Mouse (Mus musculus) embryonic facial prominence, embryonic 10.5 days (tissue): ENCODE results near the gene Il10rb. TPM values are rescaled to one million over a fixed set of nuclear protein-coding genes. Genes with fewer than 3 reads are reported as not detected.

Experiments used
- DNase-seq: peaks from one replicate; pipeline ENCODE4 v3.0.0-alpha.2; 2017; ENCODE audit warnings: low spot score
- H3K27ac ChIP-seq: fragments of 300-500 bp; sonication (generic); replicated peaks from 2 replicates; pipeline ENCODE4 v1.5.1; 2016; ENCODE audit warnings: mild to moderate bottlenecking
- H3K27me3 ChIP-seq: fragments of 300-500 bp; sonication (generic); replicated peaks from 2 replicates; pipeline ENCODE4 v1.6.1; 2016; ENCODE audit warnings: low read depth, mild to moderate bottlenecking; ENCODE audit not compliant: poor library complexity, severe bottlenecking
- H3K36me3 ChIP-seq: fragments of 300-500 bp; sonication (generic); replicated peaks from 2 replicates; pipeline ENCODE4 v1.6.1; 2016; ENCODE audit warnings: mild to moderate bottlenecking, moderate library complexity
- H3K4me1 ChIP-seq: fragments of 300-500 bp; sonication (generic); 2 replicates; pipeline ENCODE4 v1.6.1; 2016
- H3K4me3 ChIP-seq: fragments of 300-500 bp; sonication (generic); 2 replicates; pipeline ENCODE4 v1.5.1; 2016; ENCODE audit warnings: mild to moderate bottlenecking, moderate library complexity
- H3K9me3 ChIP-seq: fragments of 300-500 bp; sonication (generic); 2 replicates; pipeline ENCODE4 v1.6.1; 2016; ENCODE audit warnings: mild to moderate bottlenecking
- WGBS: fragments of 180-500 bp; shearing (Covaris S2); methylation state at CpG from one replicate; pipeline ENCODE4 v1.1.7; 2016; 5-methylcytosine and 5-hydroxymethylcytosine counted together
- polyA plus RNA-seq: library from polyadenylated mRNA; unstranded; fragments of >200 nt; fragmentation: Nextera tagmentation; extraction: Ambion mirVana; gene quantifications from 2 replicates; pipeline ENCODE4 v1.2.1, GENCODE M21; 2016

Il10rb gene
- polyA plus RNA-seq, 1 experiment from 2014 or later: 8.9 TPM

DNA sequence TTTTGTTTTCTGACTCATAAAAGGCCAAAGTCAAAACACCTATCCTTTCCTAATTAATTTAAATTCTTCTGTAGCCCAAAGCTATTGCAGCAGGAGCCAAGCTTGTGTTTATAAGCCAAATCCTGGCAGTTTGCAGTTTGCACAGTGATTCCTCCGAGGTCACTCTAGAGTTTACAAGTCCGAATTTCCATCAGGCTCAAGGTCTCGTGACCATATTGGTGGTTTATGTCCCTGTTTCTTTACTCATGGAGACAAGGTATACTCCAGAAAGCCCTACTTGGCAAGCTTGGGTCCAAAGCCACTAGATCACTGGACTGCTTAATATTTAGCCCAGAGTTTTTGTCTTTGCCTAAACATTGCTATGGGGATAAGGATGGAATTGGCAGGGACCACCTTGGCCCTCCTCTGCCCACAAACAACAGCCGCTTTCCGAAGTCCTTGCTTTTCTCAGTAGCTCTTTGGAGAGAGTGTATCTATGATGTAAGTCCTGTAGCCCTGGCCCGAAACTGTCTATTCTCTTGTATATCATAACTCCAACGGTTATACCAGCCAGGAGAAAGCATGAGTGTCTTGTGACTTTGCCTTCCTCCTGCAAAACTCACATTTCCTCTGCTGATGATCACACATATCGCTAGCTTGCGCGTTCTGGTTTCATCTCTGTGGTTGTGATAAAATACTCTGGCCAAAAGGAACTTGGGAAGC, 19.4 kb upstream of the Il10rb start:
- Histone ChIP-seq H3K36me3 (peaks cover 80% of the 10 kb centered on the region), H3K9me3 (no peaks in the 10 kb centered on the region), H3K4me1 (peaks cover 11% of the 10 kb centered on the region), H3K4me3 (no peak overlapping the region), H3K27ac (no peak overlapping the region), H3K27me3 (no peaks in the 10 kb centered on the region)
- no peak for DNase-seq
- 92% methylated on average over 10 of the region's 10 CpGs for WGBS

DNA sequence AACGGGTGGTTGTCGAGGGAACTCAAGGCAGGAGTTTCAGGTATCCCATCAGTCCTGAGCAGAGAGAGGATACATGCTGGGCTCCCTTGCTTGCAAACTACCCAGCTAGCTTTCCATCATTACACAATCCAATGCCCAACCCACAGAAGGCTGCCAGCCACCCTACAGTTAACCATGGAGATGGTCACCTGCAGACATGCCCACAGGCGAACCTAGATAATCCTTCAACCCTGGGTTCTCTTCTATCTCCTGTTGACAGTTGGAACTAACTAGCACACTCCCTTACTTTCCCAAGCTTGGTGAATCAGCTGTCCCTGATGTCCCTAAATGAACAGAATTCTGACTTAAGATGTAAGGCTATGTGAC, 18.9 kb upstream of the Il10rb start:
- Histone ChIP-seq H3K4me1 (peaks cover 7% of the 10 kb centered on the region), H3K27ac (no peak overlapping the region), H3K27me3 (no peaks in the 10 kb centered on the region), H3K4me3 (no peak overlapping the region), H3K36me3 (peaks cover 83% of the 10 kb centered on the region), H3K9me3 (no peaks in the 10 kb centered on the region)
- WGBS: 90% methylated on average over 3 of the region's 3 CpGs
- no peak for DNase-seq

DNA sequence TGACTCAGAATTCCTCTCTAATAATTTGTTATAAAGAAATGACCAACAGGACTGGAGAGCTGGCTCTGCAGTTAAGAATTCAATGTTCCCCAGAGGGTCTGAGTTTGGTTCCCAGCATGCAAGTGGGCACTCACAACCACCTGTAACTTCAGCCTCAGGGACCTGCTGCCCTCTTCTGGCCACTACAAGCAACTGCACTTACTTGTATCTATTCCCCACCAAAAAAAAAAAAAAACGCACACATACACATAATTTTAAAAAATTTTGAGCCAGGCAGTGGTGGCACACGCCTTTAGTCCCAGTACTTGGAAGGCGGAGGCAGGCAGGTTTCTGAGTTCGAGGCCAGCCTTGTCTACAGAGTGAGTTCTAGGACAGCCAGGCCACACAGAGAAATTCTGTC, 15.9 kb upstream of the Il10rb start:
- DNase-seq: no peak
- no peak overlapping the region for H3K27ac ChIP-seq
- no peaks in the 10 kb centered on the region for H3K27me3 ChIP-seq
- H3K4me1 ChIP-seq: peaks cover 7% of the 10 kb centered on the region
- no peak overlapping the region for H3K4me3 ChIP-seq
- H3K9me3 ChIP-seq: no peaks in the 10 kb centered on the region; the same call in 1 of the 2 replicates
- H3K36me3 ChIP-seq: peaks cover 89% of the 10 kb centered on the region
- WGBS: 89% methylated on average over 4 of the region's 4 CpGs

DNA sequence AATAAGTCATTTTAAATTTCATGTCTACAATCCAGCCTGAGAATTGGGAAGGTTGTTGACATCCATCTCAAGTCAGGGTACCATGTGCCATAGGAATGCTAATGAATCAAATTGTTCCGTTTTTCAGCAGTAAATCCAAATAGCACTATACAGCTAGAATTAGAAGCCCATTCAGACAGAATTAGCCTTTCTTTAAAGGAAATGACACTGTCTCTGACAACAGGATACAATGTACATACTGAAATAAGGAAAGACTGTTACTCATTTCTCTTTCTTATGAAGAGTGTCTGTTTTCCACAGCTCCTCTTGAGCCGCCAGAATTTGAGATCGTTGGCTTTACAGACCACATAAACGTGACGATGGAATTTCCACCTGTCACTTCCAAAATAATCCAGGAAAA, 14.5 kb upstream of the Il10rb start, which contains the start of gene Gm21970:
Gm21970 (plus strand) TSS at position 301 of the 400 bp plus-strand sequence.
- H3K4me3 ChIP-seq: no peak within 1 kb of the TSS
- no peak within 1 kb of the TSS for H3K27ac ChIP-seq
- no peaks in the 10 kb centered on the region for H3K4me1 ChIP-seq
- H3K36me3 ChIP-seq: peaks cover 90% of the 10 kb centered on the region
- no peak for DNase-seq
- WGBS: 88% methylated on average over 5 of the region's 5 CpGs
- H3K27me3 ChIP-seq: no peaks in the 10 kb centered on the region
- no peaks in the 10 kb centered on the region; the same call in 1 of the 2 replicates for H3K9me3 ChIP-seq

DNA sequence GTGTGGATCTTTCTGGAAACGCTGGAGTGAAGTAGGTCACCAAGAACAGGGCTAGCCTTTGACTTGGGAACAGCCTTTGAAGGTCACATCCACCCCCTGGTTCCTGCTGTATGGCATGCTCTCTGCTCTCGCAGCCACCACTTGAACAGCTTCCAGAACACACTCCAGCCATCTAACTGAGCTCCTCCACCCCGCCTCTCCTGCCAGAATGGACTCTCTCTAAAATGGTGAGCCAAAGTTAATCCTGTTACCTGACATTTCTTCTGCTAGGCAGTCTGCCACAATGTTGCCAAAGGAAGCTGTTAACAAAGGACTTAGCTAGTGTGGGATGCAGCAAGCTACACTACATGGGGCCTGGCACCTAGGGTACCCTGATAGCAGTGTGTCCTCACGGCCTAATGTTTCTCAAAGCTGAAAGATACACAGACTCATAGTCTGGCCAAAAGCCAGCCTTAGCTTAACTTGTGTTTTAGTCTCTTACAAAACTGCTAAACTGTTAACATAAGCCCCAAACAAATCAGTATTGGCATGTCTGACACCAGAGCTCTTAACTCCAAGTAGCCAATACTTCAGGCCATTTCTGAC, 11.0 kb upstream of the Il10rb start:
- Histone ChIP-seq H3K4me3 (no peak overlapping the region), H3K36me3 (peaks cover 70% of the 10 kb centered on the region), H3K27ac (no peak overlapping the region), H3K4me1 (no peaks in the 10 kb centered on the region), H3K9me3 (no peaks in the 10 kb centered on the region; the same call in 1 of the 2 replicates), H3K27me3 (no peaks in the 10 kb centered on the region)
- WGBS: 85% methylated on average over 4 of the region's 4 CpGs
- DNase-seq: no peak

DNA sequence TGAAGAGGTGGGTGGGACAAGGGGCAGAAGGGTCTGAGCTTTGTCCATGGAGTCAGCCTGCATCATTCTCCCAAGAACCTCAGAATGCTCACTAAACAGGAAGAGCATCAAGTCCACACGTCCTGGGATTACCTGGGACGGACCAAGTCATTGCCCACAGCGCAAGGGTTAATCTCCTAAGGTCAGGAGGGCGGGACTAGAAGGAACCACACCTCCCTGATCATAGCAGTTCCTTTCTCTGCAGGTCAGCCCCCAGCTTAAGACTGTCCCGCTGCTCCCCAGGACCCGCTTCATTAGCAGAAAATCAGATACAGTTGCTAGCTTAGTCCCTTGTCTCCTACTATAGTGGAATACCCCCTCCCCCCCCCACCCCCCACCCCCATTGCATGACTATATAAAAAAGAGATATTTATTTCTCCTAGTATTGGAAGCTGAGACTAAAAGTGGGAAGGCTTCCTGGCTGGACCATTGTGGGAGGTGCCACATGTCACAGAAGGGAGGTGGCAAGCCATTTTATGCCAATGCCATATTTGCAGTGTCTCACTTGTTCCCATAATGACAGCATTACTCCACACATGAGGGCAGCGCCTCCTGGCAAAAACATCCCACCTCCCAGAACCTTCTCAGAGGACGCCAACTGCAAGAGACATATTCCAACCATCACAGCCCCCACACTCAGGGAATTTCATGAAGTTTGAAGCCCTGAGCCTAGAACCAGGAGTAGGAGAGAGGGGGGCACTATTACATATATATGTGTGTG, 10.2 kb upstream of the Il10rb start:
- 55% methylated on average over 8 of the region's 8 CpGs for WGBS
- Histone ChIP-seq H3K4me3 (no peak overlapping the region), H3K4me1 (no peaks in the 10 kb centered on the region), H3K27me3 (no peaks in the 10 kb centered on the region), H3K36me3 (peaks cover 66% of the 10 kb centered on the region), H3K27ac (no peak overlapping the region), H3K9me3 (no peaks in the 10 kb centered on the region; the same call in 1 of the 2 replicates)
- no peak for DNase-seq

DNA sequence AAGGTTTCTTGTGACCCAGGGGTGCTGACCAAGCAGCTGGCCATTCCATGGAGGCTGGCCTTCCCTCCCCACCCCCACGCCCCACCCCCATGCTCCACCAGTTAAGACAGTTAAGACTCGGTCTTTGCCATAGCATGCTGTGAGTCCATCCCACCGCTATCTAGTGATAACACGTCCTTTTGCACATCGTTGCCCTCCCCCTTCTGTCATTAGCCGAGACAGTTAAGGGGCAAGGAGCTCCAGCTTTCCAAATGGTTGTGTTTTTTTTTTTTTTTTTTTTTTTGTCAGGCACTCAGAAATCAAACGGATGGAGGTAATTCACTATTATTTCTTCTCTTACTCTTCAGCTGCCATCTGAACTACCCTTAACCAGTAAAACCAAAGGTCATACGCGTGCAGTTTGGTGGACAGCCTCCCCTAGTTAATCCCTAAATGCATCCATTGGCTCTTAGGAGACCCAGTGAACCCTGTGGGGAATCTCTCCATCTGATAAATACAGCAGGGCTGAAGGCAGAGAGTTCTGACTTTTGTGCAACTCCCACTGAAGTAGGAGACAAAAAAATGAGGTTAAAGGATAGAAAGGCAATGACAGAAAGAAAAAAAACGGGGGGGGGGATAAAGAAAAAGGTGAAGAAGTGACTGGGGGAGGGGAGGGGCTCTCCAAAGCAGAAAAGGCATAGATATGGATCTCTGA, 9.0 kb upstream of the Il10rb start:
- 78% methylated on average over 10 of the region's 10 CpGs for WGBS
- no peak overlapping the region for H3K4me3 ChIP-seq
- DNase-seq: no peak
- no peaks in the 10 kb centered on the region; the same call in 1 of the 2 replicates for H3K9me3 ChIP-seq
- no peaks in the 10 kb centered on the region for H3K4me1 ChIP-seq
- H3K27me3 ChIP-seq: no peaks in the 10 kb centered on the region
- no peak overlapping the region for H3K27ac ChIP-seq
- peaks cover 59% of the 10 kb centered on the region for H3K36me3 ChIP-seq

DNA sequence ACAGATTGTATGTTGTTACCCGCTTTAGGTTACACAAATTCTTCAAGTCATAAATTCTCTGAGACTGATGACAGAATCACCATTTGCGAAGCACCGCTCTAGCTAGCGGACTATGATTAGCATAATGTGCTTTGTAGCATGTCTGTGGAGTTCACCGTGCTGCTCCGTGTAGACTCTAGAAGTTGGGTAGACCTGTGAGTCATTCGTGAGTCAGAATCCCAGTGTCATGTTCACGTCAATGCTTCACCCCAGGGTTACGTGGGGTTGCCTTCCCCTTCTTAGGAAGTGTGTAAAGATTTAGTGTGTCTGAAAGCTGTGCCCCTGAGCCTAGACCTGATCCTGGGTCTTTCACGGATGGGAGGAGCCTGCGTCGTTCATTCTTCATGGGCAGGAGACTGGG, 7.9 kb upstream of the Il10rb start:
- no peak for DNase-seq
- Histone ChIP-seq H3K4me3 (no peak overlapping the region), H3K27ac (no peak overlapping the region), H3K4me1 (no peaks in the 10 kb centered on the region), H3K36me3 (peaks cover 59% of the 10 kb centered on the region), H3K9me3 (no peaks in the 10 kb centered on the region), H3K27me3 (no peaks in the 10 kb centered on the region)
- WGBS: 94% methylated on average over 12 of the region's 12 CpGs

DNA sequence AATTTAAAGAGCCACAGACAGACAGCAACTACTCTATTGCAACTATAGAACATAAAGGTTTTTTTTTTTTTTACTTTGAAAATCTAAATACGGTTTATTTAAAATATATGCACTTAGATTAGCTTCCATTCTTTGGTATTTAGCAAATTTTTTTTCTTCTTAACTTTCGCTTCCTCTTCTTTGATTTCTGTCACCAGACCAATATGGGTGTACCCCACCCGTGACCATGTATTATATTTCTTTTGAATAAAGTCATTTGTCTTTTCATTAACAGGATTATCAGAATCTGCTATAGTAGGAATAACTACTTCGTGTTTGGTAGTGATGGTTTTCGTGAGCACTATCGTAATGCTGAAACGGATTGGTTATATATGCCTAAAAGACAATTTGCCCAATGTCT, 7.0 kb upstream of the Il10rb start:
- WGBS: 95% methylated on average over 7 of the region's 7 CpGs
- peaks cover 59% of the 10 kb centered on the region for H3K36me3 ChIP-seq

DNA sequence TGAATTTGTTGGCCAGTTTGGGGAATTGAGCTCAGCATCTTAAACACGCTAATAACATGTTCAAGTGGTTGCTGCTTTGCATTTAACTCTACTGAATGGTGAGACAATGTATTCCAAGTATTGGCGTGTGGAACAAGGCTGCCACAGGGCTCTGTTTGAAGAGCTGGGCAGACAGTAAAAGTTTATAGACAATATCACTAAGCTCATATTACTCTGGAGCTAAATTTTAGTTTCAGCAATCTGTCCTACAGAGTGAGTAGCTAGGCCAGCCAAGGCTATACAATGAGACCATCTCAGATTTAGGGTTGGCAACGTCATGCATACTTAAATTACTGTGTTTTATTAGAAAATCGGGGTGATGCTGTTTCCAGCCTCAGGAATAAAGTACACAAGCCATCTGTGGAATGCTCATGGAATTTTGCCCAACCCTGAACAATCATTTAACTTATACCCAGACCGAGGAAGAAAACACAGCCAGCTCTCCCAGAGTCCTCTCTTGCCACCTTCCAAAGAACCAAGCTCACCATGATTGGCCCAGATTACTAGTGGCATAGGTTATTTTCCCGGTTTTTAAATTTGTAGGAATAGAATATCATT, 4.3 kb upstream of the Il10rb start:
- H3K27me3 ChIP-seq: peaks cover 4% of the 10 kb centered on the region; the same call in 1 of the 2 replicates
- no peak overlapping the region for H3K4me3 ChIP-seq
- H3K27ac ChIP-seq: no peak overlapping the region
- H3K36me3 ChIP-seq: peaks cover 44% of the 10 kb centered on the region
- no peak for DNase-seq
- 83% methylated on average over 6 of the region's 6 CpGs for whole genome bisulfite sequencing
- H3K4me1 ChIP-seq: peaks cover 11% of the 10 kb centered on the region
- H3K9me3 ChIP-seq: no peaks in the 10 kb centered on the region

More for the DNA sequence above, 7.0 kb upstream of the Il10rb start:
- no peaks in the 10 kb centered on the region for H3K27me3 ChIP-seq
- no peak overlapping the region for H3K27ac ChIP-seq
- no peak overlapping the region for H3K4me3 ChIP-seq
- H3K9me3 ChIP-seq: no peaks in the 10 kb centered on the region
- no peaks in the 10 kb centered on the region for H3K4me1 ChIP-seq
- DNase-seq: no peak

DNA sequence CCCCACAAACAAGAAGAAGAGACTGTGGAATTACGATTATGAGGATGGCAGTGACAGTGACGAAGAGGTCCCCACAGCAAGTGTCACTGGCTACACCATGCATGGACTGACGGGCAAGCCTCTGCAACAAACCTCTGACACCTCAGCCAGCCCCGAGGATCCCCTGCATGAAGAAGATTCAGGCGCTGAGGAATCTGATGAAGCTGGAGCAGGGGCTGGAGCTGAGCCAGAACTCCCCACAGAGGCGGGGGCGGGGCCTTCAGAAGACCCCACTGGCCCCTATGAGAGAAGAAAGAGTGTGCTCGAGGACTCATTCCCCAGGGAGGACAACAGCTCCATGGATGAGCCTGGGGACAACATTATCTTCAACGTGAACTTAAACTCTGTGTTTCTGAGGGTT, 2.2 kb upstream of the Il10rb start:
- Histone ChIP-seq H3K36me3 (peaks cover 30% of the 10 kb centered on the region), H3K4me3 (no peak overlapping the region), H3K4me1 (peaks cover 15% of the 10 kb centered on the region), H3K9me3 (no peaks in the 10 kb centered on the region), H3K27me3 (peaks cover 4% of the 10 kb centered on the region; the same call in 1 of the 2 replicates), H3K27ac (no peak overlapping the region)
- 79% methylated on average over 9 of the region's 9 CpGs for WGBS
- no peak for DNase-seq

DNA sequence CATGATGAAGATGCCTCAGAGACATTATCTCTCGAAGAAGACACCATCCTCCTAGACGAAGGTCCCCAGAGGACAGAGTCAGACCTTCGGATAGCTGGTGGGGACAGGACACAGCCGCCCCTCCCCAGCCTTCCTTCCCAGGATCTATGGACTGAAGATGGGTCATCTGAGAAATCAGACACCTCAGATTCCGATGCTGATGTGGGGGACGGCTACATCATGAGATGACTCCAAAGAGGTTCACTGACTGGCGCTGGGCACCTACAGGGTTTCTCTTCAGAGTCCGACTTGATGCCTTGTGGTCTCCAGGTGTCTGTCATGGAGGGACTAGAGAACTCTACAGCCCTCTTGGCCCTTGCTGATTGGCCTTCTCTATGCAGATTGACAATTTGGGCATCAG, 1.8 kb upstream of the Il10rb start:
- Histone ChIP-seq H3K27me3 (peaks cover 4% of the 10 kb centered on the region; the same call in 1 of the 2 replicates), H3K4me1 (peaks cover 15% of the 10 kb centered on the region), H3K9me3 (no peaks in the 10 kb centered on the region), H3K36me3 (peaks cover 30% of the 10 kb centered on the region), H3K4me3 (no peak overlapping the region), H3K27ac (no peak overlapping the region)
- no peak for DNase-seq
- 93% methylated on average over 8 of the region's 8 CpGs for WGBS
